Mouse (Mus musculus) fat pad, adult 2 months (tissue): ENCODE measurements around the gene Olfr1342.

Experiments
- DNase-seq: peaks from one replicate; pipeline ENCODE4 v3.0.0-alpha.2; 2011; ENCODE audit warnings: low read depth, low spot score; ENCODE audit errors: extremely low read depth

The Olfr1342 gene

GRCm38 (mm10) chr4:118692412-118692973 lies at the start of gene Olfr1342:
Gene Olfr1342 (minus strand): TSS chr4:118692756.
- no peak for DNase-seq

- DNase-seq, result no peak
Observed at GRCm38 (mm10) chr4:118741881-118742280, 49.3 kb upstream of the Olfr1342 start.

GRCm38 (mm10) chr4:118740988-118741698 lies 48.6 kb upstream of the Olfr1342 start:
- no peak for DNase-seq

- no peak for DNase-seq
Observed at GRCm38 (mm10) chr4:118739574-118739973, 47.0 kb upstream of the Olfr1342 start.

GRCm38 (mm10) chr4:118731875-118732274 lies 39.3 kb upstream of the Olfr1342 start, which contains the start of gene Olfr1339:
Gene Olfr1339 (plus strand): TSS chr4:118732175.
- DNase-seq, result no peak

GRCm38 (mm10) chr4:118721742-118722483 lies 29.4 kb upstream of the Olfr1342 start:
- no peak for DNase-seq

- no peak for DNase-seq
Observed at GRCm38 (mm10) chr4:118719838-118720237, 27.3 kb upstream of the Olfr1342 start, which contains the start of gene Olfr1340. Gene Olfr1340 (plus strand): TSS chr4:118720138.

GRCm38 (mm10) chr4:118711656-118712055 lies 19.1 kb upstream of the Olfr1342 start:
- DNase-seq, result no peak

- DNase-seq, result no peak
Observed at GRCm38 (mm10) chr4:118708086-118708485, 15.5 kb upstream of the Olfr1342 start.

- DNase-seq, result no peak
Observed at GRCm38 (mm10) chr4:118703223-118703622, 10.7 kb upstream of the Olfr1342 start, which contains the start of gene Olfr1341. Gene Olfr1341 (plus strand): TSS chr4:118703523.

- no peak for DNase-seq
Observed at GRCm38 (mm10) chr4:118693812-118694211, 1.3 kb upstream of the Olfr1342 start.

GRCm38 (mm10) chr4:118687086-118687485 lies 5.5 kb downstream of the Olfr1342 start:
- no peak for DNase-seq

- DNase-seq, result no peak
Observed at GRCm38 (mm10) chr4:118658652-118659051, 33.9 kb downstream of the Olfr1342 start, which contains the start of gene Olfr62. Gene Olfr62 (plus strand): TSS chr4:118658952.

- no peak for DNase-seq
Observed at GRCm38 (mm10) chr4:118645234-118645633, 47.3 kb downstream of the Olfr1342 start.

- no peak for DNase-seq
Observed at GRCm38 (mm10) chr4:118642346-118643190, 50.0 kb downstream of the Olfr1342 start.
